Mouse (Mus musculus) large intestine, adult 2 months (tissue): ENCODE measurements around the gene Lin28b. TPM values are rescaled to one million over a fixed set of nuclear protein-coding genes. Genes with fewer than 3 reads are reported as not detected.

Experiments
- DNase-seq: peaks from one replicate; pipeline ENCODE4 v3.0.0-alpha.2; 2012; ENCODE audit warnings: low read depth, low spot score
- WGBS: fragments of 180-500 bp; shearing (Covaris S2); methylation state at CpG from one replicate; pipeline ENCODE4 v1.1.7; 2018; 5-methylcytosine and 5-hydroxymethylcytosine counted together
- polyA plus RNA-seq: library from polyadenylated mRNA; depleted of rRNA; stranded (reverse); fragments of >200 nt; gene quantifications from 2 replicates; pipeline ENCODE4 v1.2.3, GENCODE M21; 2012; rRNA removed

The Lin28b gene
- polyA plus RNA-seq, 1 experiment = not detected

GRCm38 (mm10) chr10:45335434-45336422 is 150.5 kb downstream of the Lin28b start, which contains the start of gene Bves:
Gene Bves (plus strand): TSS chr10:45335772.
- 1% methylated on average over 115 of the region's 116 CpGs for WGBS
- no peak for DNase-seq

DNA sequence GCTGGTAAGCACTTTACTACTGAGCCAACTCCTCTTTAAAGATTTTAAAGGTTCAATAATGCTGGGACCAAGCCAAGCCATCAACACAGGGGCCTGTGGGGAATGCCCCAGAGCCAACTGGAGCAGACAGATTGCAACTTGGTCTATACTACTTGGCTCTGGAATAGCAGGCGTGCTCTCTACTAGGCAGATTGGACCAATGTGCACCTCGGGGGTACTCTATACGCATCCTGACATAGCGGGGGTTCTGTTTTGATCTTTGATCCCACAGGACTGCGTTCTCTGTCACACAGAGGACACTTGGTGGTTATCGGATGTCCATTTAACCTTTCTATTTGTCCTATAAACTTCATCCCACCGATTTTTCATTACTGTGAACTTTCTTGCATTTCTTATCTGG is 151.3 kb downstream of the Lin28b start:
- WGBS = 30% methylated on average over 7 of the region's 7 CpGs
- no peak for DNase-seq

DNA sequence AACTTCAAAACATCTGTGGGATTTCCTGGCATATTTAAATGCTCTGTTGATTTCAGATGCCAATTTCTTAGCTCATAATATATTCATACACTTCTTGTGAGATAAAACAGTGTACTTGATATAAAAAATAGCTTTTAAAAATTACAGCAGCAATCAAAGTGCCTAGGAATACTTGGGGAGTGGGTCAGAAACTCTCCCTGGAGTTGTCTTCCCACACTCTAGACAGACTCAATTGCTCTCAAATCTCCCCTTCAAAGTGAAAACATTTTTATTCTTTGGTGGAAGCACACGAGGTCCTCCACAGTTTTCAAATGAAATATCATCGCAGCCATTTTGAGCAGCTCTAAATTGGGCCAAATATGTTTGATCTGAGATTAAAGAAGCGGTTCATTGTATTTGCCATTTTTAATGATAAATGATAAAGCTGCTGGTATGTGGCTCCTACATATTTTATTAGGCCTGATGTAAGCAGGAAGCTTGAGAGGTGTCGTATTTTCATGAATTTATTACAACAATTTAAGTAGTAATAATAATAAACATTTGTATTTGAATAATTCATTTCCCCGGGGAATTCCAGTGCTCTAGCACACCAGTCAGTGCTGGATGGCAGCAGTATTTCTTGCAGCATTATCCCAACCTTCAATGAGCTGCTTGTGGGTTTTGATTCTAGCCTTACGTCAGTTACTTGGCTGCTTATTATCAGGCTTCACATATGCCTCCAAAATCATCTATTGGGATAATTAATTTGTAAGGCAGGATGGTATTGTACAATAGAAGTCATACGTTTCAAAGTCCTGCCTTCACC is 157.8 kb downstream of the Lin28b start:
- DNase-seq = no peak
- 71% methylated on average over 7 of the region's 7 CpGs for WGBS

Other genes with a start within 250 kb of the Lin28b start
- 1.8 and 2.7 TPM in 2 replicates for gene Bves, start 150.6 kb downstream of the Lin28b start, polyA plus RNA-seq
- 4.7 and 11.4 TPM in 2 replicates for gene Hace1, start 91.4 kb upstream of the Lin28b start, polyA plus RNA-seq